Mouse (Mus musculus) kidney, adult 9 months (tissue): ENCODE results near the gene Lcn4.

ENCODE experiments used
- DNase-seq: peaks from one replicate; pipeline ENCODE4 v3.0.0; 2022

Gene Lcn4

DNA sequence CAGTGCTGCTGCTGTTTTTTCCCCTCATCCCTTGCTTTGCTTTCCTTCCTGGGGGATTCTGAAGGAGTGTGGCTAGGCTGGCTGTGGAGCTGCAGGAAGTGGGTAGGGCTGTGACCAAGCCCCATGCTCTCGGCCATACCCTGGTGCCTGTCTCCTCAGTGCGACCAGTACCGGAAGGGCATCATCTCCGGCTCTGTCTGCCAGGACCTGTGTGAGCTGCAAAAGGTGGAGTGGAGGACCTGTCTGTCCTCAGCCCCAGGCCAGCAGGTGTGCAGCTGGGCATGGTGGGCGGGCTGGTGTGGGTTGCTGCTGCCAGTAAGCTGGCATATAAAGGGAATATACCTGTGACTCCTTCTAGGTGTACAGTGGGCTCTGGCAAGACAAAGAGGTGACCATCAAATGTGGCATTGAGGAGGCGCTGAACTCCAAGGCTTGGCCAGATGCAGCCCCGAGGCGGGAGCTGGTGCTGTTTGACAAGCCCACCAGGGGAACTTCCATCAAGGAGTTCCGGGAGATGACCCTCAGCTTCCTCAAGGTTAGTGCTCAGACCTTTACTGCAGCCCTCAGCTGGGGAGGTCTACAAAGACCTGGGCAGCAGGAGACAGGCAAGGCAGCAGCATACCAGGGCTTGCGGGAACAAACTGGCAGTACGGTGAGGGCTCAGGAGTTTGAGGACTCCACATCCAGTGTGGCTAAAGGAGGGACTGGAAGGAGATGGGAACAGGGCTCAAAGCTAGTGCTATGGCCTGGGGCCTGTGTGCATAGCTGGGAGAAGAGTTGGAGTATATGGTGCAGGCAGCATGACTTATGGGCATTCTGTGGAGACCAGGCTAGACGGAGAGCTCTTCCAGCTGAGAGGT lies 36.2 kb downstream of the Lcn4 start:
- DNase-seq = no peak

DNA sequence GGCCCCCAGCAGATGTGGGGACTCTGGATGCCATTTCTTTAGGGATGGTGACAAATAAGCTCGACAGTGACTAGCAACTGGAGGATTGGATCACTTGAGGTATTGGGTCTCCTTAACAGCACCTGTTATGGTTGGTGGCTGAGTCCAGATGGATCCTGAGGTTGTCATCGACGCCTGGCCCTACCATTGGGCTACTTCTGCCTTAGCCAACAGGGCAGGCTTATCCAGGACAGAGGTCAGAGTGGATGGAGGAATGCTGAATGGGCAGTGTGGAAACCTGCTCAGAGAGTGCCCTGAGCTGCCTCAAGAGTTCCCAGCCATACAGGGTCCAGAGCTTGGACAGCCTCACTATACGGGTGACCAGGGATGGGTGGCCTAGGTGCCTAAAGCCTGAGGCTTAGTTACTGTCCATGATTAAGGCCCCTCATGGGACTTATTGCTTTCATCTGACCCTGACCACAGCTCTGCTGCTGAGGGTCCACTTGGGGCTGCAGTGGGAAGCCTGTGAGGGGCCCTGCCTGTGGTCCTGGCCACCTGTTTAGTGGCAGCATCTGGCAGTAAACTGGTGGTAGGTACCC lies 37.0 kb downstream of the Lcn4 start:
- DNase-seq = no peak

DNA sequence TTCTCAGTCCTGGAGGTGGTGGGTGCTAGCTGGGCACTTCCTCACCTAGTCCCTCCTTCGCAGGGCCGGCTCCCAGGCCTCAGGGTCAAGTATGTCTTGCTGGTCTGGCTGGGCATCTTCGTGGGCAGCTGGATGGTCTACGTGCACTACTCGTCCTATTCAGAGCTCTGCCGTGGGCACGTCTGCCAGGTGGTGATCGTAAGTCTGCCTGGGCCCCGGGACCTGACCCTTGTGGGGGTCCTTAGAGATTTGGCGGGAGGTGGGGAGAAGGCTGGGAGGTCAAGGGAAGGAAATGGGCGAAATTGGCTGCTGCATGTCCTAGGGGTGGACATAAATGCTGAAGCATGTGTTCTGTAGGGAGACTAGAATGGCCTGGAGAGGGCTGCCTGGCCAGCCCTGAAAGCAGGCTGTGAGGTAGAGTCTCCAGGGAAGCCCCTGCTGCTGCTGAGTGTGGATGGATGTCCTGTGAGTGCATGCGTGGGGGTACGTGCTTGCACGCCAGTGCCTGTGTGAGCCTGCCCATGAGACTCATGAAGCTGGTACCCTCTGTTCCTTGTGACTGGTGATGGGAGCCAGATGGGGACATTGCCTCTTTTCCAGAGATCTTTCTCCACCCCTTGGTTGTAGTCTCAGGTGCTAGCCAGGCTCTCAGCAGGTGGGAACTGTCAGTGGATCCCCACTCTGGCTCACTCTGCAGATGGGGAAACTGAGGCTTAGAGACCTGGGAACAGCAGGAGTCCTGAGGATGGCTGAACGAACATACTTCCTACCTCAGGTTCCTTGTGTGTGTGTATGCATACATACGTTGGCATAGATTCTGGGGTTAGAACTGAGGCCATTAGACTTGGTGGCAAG lies 38.3 kb downstream of the Lcn4 start:
- no peak for DNase-seq

DNA sequence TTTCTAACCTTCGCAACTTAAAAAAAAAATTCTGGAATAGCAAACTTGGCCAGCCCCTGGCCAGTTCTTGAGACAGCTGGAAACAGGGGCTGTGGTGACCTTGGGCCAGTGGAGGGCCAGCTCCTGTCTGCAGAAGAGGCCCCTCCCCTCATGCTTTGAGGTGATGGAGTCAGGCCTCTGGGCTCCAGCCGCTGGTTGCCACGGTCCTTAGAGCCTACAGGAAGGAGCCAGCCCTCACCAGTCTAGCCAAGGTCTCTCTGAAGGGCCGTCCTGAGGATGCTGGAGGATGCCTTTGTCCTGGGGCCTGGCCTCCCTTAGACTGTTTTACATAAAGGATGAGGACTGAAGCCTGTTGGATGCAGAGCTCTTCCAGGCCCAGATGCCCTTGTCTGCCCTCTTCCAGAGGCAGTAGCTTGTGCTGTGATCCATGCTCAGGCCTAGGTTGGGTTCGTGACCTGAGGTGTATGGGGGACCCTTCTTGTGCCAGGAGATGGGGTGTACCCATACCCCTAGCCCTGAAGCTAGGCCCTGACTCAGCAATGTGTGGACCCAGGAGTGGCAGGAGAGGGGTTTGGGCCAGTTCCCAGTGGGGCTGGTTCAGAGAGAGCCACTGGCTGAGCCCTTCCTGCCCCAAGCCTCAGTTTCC lies 42.2 kb downstream of the Lcn4 start:
- DNase-seq = no peak

DNA sequence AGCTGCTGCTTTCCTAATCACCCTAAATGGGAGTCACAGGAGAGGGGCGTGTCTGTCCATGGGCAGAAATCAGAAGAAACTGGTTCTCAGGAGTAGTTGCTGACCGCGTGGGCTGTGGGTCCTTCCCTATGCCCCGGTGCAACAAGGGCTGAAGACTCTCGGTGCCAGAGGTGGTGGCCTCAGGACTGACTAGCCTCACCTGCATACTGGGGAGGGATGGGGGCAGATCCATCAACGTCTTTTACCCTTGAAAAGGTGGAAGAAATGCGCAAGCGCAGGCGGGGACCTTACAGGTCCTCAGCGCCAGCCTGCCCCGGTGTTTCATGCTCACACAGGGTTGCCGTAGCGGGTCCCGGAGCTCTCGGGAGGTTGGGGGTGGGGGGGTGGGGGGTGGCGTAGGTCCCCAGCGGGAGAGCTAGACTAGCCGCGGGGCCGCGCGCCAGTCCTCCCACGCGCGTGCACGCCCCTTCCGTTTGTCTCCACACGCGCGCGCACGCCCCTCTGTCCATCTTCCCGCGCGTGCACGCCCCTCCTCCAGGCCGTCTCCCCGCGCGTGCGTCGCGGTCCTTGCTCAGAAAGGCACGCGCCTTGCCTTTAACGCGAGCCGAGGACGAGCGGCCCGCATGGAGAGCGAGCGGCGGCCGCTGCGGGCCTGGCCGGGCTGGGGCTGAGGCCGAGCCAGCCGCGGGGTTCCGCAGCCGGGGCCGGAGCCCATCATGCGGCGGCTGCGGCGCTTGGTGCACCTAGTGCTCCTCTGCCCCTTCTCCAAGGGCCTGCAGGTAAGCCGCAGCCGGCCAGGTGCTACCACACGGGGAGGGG lies 43.0 kb downstream of the Lcn4 start, which contains the start of gene Fam69b:
Gene Fam69b, plus strand, starts transcription at position 537 of the 819 bp plus-strand sequence.
- peak; percentile 58 for DNase-seq

DNA sequence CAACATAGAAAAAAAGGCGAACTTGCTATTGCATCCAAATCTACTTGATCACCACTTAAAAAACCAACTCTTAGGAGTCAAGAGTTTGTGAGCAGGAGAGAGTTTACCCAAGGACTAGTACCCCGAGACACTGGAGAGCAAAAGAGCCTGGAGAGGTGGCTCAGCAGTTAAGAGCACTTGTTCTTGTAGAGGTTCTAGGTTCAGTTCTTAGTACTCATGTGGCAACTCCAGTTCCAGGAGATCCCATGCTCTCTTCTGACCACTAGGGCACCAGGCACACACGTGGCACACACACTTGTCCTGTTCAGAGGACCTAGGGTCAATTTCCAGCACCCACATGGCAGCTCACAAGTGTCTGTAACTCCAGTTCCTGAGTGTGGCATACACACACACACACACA lies 45.0 kb downstream of the Lcn4 start:
- no peak for DNase-seq

DNA sequence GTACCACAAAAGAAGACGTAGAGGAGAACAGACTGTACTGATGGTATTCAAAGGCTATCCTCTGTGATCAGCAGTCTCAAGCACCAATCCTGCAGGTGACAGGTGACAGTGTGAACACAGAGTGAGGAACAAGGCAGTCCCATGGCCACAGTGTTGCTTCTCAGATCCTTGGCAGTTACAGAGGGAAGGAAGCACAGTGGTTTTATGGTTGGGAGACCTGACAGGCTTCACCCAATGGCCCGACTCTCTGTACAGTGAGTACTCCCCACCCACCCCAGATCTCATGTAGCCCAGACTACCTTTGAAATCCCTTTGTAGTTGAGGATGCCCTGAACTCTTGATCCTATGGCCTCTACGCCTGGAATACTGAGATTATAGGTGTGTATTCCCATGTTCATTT lies 45.7 kb downstream of the Lcn4 start:
- no peak for DNase-seq

DNA sequence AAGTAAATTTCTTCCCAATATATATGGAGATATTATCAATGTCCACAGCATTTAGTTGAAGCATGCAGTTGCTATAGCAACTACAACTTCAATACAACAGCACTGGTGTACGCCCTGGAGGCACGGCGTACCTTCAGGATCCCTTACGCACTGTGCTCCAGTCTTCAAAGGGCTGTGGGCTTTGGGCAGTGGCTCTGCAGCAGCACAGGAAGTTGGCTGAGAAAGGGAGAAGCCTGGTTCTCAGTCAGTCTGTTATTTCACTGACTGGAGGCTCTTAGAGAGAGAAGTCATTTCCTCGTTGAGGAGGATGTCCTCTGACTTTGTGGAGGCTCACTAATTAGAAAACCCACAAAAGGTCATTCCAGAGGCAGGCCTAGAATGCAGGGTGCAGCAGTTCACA lies 48.1 kb downstream of the Lcn4 start:
- DNase-seq = no peak

DNA sequence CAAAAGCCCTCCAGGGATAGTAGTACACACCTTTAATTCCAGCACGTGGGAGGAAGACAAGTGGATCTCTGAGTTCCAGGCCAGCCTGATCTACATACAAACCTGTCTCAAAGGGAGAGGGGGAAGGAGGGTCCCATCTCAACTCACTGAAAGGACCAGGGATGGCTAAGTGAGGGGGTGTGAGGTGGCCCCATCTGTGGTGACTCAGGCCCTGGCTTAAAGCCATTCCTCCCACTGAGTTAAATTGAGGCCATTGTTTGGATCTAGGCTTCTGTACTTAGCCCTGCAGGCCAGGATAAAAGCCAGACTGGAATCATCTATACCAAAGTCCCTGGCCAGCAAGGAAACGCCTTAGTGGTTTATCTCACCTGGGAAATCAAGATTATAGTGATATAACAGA lies 49.8 kb downstream of the Lcn4 start:
- no peak for DNase-seq

DNA sequence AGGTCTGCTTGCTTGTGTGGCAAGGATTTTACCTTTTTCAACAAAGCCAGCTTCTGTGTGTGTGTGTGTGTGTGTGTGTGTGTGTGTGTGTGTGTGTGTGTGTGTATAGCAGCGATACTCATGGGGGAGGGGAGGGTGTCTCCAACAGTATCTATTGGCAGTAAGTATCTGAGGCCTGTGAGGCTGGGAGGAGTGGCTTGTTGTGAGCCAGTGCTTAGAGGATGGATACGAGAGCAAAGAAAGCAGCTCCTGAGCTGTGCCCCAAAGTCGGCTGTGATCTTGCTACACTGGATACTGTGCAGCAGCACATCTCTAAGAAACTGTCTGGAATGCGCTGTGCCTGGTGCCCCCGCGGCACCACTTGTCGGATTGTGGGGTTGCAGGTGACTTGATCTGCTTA lies 53.2 kb downstream of the Lcn4 start:
- DNase-seq = no peak
